Mouse (Mus musculus) embryo, embryonic 10.5 days (tissue): ENCODE data around the gene Arhgef12.

ENCODE experiments used
- DNase-seq: peaks from one replicate; pipeline ENCODE4 v3.0.0-alpha.2; 2015; ENCODE audit warnings: low spot score

Gene Arhgef12

DNA sequence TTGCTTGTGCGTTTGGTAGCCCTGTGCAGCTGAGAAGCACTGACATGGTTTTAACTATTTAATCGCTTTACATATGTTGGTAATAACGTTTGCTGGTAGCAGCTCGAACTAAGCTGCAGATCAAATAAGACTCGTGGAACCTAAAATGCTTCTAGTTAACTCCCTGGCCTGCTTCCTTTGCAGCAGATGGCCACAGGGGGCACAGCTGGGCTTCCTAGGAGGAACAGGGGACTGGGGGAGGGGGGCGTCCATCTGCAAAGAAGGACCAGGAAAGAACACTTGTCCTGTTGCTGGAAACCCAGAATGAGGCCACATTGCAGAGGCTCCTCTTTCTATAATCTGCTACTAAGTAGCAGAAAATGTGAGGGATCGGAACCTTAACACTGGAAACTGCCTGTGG, 186.8 kb downstream of the Arhgef12 start:
- DNase-seq, result peak; percentile 60

DNA sequence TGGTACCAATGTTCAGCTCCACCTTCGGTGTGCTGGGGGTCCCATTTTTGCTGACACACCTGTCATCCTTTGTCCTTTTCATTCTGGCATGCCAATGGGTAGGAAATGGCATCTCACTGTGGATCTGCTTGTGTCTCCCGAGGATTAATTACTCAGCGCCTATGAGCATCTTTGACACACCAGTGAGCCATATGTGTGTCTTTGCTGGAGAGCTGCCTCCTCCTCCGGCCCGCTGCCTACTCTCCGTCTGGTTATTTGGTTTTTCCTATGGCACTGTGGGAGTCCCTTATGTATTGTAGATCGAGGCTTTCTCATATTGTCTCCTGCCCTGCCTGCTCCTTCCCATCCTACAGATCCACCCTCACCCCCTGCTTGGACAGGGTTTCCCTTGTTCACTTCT, 189.1 kb downstream of the Arhgef12 start:
- no peak for DNase-seq
